Mouse (Mus musculus) E14TG2a.4 (cell line): ENCODE measurements around the gene Ndufa8.

ENCODE experiments used
- H3K27me3 ChIP-seq: 2 replicates; pipeline ENCODE4 v1.6.1; 2014; ENCODE audit warnings: low read length, control low read depth; ENCODE audit not compliant: insufficient read depth
- H3K36me3 ChIP-seq: 2 replicates; pipeline ENCODE4 v1.6.1; 2014; ENCODE audit warnings: low read length, control low read depth; ENCODE audit not compliant: insufficient read depth
- H3K4me1 ChIP-seq: replicated peaks from 2 replicates; pipeline ENCODE4 v1.6.1; 2014; ENCODE audit warnings: low read depth, low read length, control low read depth
- H3K4me3 ChIP-seq: replicated peaks from 2 replicates; pipeline ENCODE4 v1.5.1; 2014; ENCODE audit warnings: mild to moderate bottlenecking, low read length
- H3K9me3 ChIP-seq: 2 replicates; pipeline ENCODE4 v1.6.1; 2014; ENCODE audit warnings: low read length, control low read depth
- CTCF ChIP-seq: conservative IDR thresholded peaks from 2 replicates; pipeline ENCODE4 v1.5.1; 2014; ENCODE audit warnings: low read length
- NANOG ChIP-seq: IDR thresholded peaks from 2 replicates; pipeline ENCODE4 v1.6.1; 2014; ENCODE audit warnings: borderline replicate concordance, low read length, mixed read lengths
- POU5F1 ChIP-seq: IDR thresholded peaks from 2 replicates; pipeline ENCODE4 v1.6.1; 2014; ENCODE audit warnings: low read length, borderline replicate concordance

Ndufa8 gene

GRCm38 (mm10) chr2:36008071-36008470 is 41.1 kb downstream of the Ndufa8 start:
- peaks cover 41% of the 10 kb centered on the region for H3K4me1 ChIP-seq
- TF ChIP-seq CTCF (peak; percentile 91), POU5F1 (no peak)
- H3K9me3 ChIP-seq: peaks cover 6% of the 10 kb centered on the region
- H3K36me3 ChIP-seq: no peaks in the 10 kb centered on the region
- H3K27me3 ChIP-seq: peaks cover 81% of the 10 kb centered on the region
- no peak overlapping the region for H3K4me3 ChIP-seq

GRCm38 (mm10) chr2:36002188-36002587 is 47.0 kb downstream of the Ndufa8 start:
- peaks cover 80% of the 10 kb centered on the region for H3K27me3 ChIP-seq
- no peaks in the 10 kb centered on the region for H3K36me3 ChIP-seq
- TF ChIP-seq POU5F1 (no peak), CTCF (no peak), NANOG (no peak)
- H3K4me3 ChIP-seq: no peak overlapping the region
- peaks cover 21% of the 10 kb centered on the region for H3K4me1 ChIP-seq
- no peaks in the 10 kb centered on the region for H3K9me3 ChIP-seq

GRCm38 (mm10) chr2:36000390-36000789 is 48.8 kb downstream of the Ndufa8 start:
- Histone ChIP-seq H3K4me1 (peaks cover 12% of the 10 kb centered on the region), H3K36me3 (no peaks in the 10 kb centered on the region), H3K4me3 (no peak overlapping the region), H3K27me3 (peaks cover 82% of the 10 kb centered on the region), H3K9me3 (no peaks in the 10 kb centered on the region)
- no peak for TF ChIP-seq NANOG
- TF ChIP-seq CTCF: no peak
- no peak for TF ChIP-seq POU5F1

GRCm38 (mm10) chr2:35999212-35999611 is 50.0 kb downstream of the Ndufa8 start:
- TF ChIP-seq NANOG: no peak
- TF ChIP-seq POU5F1: no peak
- TF ChIP-seq CTCF: no peak
- H3K27me3 ChIP-seq: peaks cover 82% of the 10 kb centered on the region
- H3K9me3 ChIP-seq: no peaks in the 10 kb centered on the region
- peaks cover 6% of the 10 kb centered on the region for H3K4me1 ChIP-seq
- no peaks in the 10 kb centered on the region for H3K36me3 ChIP-seq
- no peak overlapping the region for H3K4me3 ChIP-seq

- TF ChIP-seq POU5F1 (no peak), CTCF (no peak), NANOG (no peak)
- H3K36me3 ChIP-seq: no peaks in the 10 kb centered on the region
Measured at GRCm38 (mm10) chr2:35998416-35998815, 50.8 kb downstream of the Ndufa8 start.

GRCm38 (mm10) chr2:35996753-35997152 is 52.5 kb downstream of the Ndufa8 start:
- H3K4me3 ChIP-seq: no peak overlapping the region
- H3K4me1 ChIP-seq: no peaks in the 10 kb centered on the region
- H3K27me3 ChIP-seq: peaks cover 65% of the 10 kb centered on the region
- H3K36me3 ChIP-seq: no peaks in the 10 kb centered on the region
- no peaks in the 10 kb centered on the region for H3K9me3 ChIP-seq
- TF ChIP-seq POU5F1: no peak
- TF ChIP-seq NANOG: no peak
- no peak for TF ChIP-seq CTCF

More at GRCm38 (mm10) chr2:35998416-35998815, 50.8 kb downstream of the Ndufa8 start:
- no peak overlapping the region for H3K4me3 ChIP-seq
- H3K9me3 ChIP-seq: no peaks in the 10 kb centered on the region
- no peaks in the 10 kb centered on the region for H3K4me1 ChIP-seq
- peaks cover 75% of the 10 kb centered on the region for H3K27me3 ChIP-seq

GRCm38 (mm10) chr2:35994303-35994702 is 54.9 kb downstream of the Ndufa8 start:
- H3K4me1 ChIP-seq: no peaks in the 10 kb centered on the region
- H3K27me3 ChIP-seq: peaks cover 57% of the 10 kb centered on the region
- no peaks in the 10 kb centered on the region for H3K36me3 ChIP-seq
- H3K9me3 ChIP-seq: no peaks in the 10 kb centered on the region
- TF ChIP-seq POU5F1 (no peak), CTCF (no peak), NANOG (no peak)
- no peak overlapping the region for H3K4me3 ChIP-seq

GRCm38 (mm10) chr2:35993481-35993880 is 55.7 kb downstream of the Ndufa8 start:
- Histone ChIP-seq H3K4me3 (no peak overlapping the region), H3K9me3 (no peaks in the 10 kb centered on the region), H3K36me3 (no peaks in the 10 kb centered on the region)

GRCm38 (mm10) chr2:35992259-35992658 is 56.9 kb downstream of the Ndufa8 start:
- no peak overlapping the region for H3K4me3 ChIP-seq

More at GRCm38 (mm10) chr2:35993481-35993880, 55.7 kb downstream of the Ndufa8 start:
- Histone ChIP-seq H3K4me1 (no peaks in the 10 kb centered on the region), H3K27me3 (peaks cover 51% of the 10 kb centered on the region)
- no peak for TF ChIP-seq POU5F1
- no peak for TF ChIP-seq NANOG
- TF ChIP-seq CTCF: no peak

More at GRCm38 (mm10) chr2:35992259-35992658, 56.9 kb downstream of the Ndufa8 start:
- Histone ChIP-seq H3K27me3 (peaks cover 58% of the 10 kb centered on the region), H3K4me1 (no peaks in the 10 kb centered on the region), H3K9me3 (no peaks in the 10 kb centered on the region), H3K36me3 (no peaks in the 10 kb centered on the region)
- TF ChIP-seq NANOG (no peak), CTCF (no peak), POU5F1 (no peak)
